Mouse (Mus musculus): ENCODE data around the gene Pdcd4.
"Not testable (repeated sequence)": the region's sequence is repeated elsewhere in the genome, so short reads cannot be mapped to it uniquely, and the experiment has no call there.

Gene Pdcd4

GRCm38 (mm10) chr19:53964347-53964746, 72.3 kb downstream of the Pdcd4 start:
- not testable (repeated sequence) for DNase-seq

- DNase-seq: no peak
Measured at GRCm38 (mm10) chr19:53964910-53965633, 73.0 kb downstream of the Pdcd4 start.

GRCm38 (mm10) chr19:53969226-53969625, 77.2 kb downstream of the Pdcd4 start:
- no peak for DNase-seq

GRCm38 (mm10) chr19:53971938-53972337, 79.9 kb downstream of the Pdcd4 start:
- no peak for DNase-seq

GRCm38 (mm10) chr19:53973656-53974055, 81.6 kb downstream of the Pdcd4 start:
- DNase-seq: no peak
